Mouse (Mus musculus): ENCODE results near the gene Plk1. TPM values are rescaled to one million over a fixed set of nuclear protein-coding genes. Genes with fewer than 3 reads are reported as not detected.

The Plk1 gene
- polyA plus RNA-seq, 1 experiment from 2014 or later = 160 TPM

DNA sequence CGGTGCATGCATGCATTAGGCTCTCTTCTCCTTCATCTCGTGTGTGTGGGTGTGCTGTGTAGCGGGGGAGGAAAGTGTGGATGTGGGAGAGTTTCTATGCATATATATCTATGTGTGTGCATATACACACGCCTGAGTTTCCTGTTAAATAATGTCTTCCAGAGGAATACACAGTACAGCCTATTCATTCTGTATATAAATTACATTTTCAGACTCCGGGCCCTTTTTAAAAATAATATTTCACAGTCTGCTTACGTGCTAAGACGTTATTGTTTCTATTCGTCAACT lies 26.0 kb upstream of the Plk1 start:
- Histone ChIP-seq H3K36me3 (ENCODE audit: insufficient read depth) (peaks cover 45% of the 10 kb centered on the region), H3K27me3 (ENCODE audit: insufficient read depth, low read length) (no peaks in the 10 kb centered on the region), H3K27ac (ENCODE audit: low read depth) (peak overlapping the region; percentile 70), H3K4me3 (ENCODE audit: low read depth, low read length) (peak overlapping the region; percentile 91), H3K4me1 (ENCODE audit: insufficient read depth) (peaks cover 3% of the 10 kb centered on the region; the same call in 1 of the 2 replicates), H3K4me2 (peak overlapping the region; percentile 69), H3K9ac (peak overlapping the region; percentile 87), H3K9me3 (ENCODE audit: low read depth, low read length) (no peaks in the 10 kb centered on the region)
- DNase-seq = no peak
- TF ChIP-seq CTCF (IDR thresholded peaks at IDR 0.05; ENCODE audit: low read depth) = no peak
- 14% methylated on average over 8 of the region's 8 CpGs for WGBS
- ATAC-seq (ENCODE audit: insufficient read depth) = no peak

- WGBS = 70% methylated on average over 10 of the region's 10 CpGs
- Histone ChIP-seq H3K9ac (no peak overlapping the region), H3K9me3 (ENCODE audit: low read depth, low read length) (no peaks in the 10 kb centered on the region), H3K4me3 (ENCODE audit: low read depth, low read length) (no peak overlapping the region), H3K4me1 (ENCODE audit: insufficient read depth) (peaks cover 3% of the 10 kb centered on the region; the same call in 1 of the 2 replicates), H3K27ac (ENCODE audit: low read depth) (no peak overlapping the region), H3K4me2 (no peak overlapping the region), H3K27me3 (ENCODE audit: insufficient read depth, low read length) (no peaks in the 10 kb centered on the region), H3K36me3 (ENCODE audit: insufficient read depth) (peaks cover 57% of the 10 kb centered on the region)
- DNase-seq = peak; percentile 22
- no peak for ATAC-seq (ENCODE audit: insufficient read depth)
- TF ChIP-seq CTCF (IDR thresholded peaks at IDR 0.05; ENCODE audit: low read depth) = peak; percentile 39
Observed at GRCm38 (mm10) chr7:122135070-122135469, 24.2 kb upstream of the Plk1 start.

DNA sequence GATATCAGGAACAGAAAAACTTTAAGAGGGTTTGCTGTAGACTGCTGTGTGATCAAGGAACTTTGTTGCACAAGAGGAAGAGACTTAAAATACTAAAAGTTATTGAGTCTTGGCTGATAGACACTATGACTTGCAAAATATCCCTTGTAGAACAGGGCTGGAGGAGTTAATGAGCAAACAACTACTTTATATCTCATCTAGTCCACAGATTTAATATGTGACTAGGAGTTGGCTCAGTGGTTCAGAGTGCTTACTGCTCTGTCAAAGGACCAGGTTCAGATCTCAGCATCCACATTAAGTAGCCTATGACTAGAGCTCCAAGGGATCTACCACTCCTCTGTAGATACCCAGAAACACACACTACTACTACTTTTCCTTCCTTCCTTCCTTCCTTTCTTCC lies 22.2 kb upstream of the Plk1 start:
- Histone ChIP-seq H3K4me1 (ENCODE audit: insufficient read depth) (peaks cover 3% of the 10 kb centered on the region; the same call in 1 of the 2 replicates), H3K9ac (no peak overlapping the region), H3K4me3 (ENCODE audit: low read depth, low read length) (no peak overlapping the region), H3K27ac (ENCODE audit: low read depth) (no peak overlapping the region), H3K27me3 (ENCODE audit: insufficient read depth, low read length) (no peaks in the 10 kb centered on the region), H3K4me2 (no peak overlapping the region), H3K9me3 (ENCODE audit: low read depth, low read length) (no peaks in the 10 kb centered on the region), H3K36me3 (ENCODE audit: insufficient read depth) (peaks cover 75% of the 10 kb centered on the region)
- no peak for ATAC-seq (ENCODE audit: insufficient read depth)
- no peak for DNase-seq
- no peak for TF ChIP-seq CTCF (IDR thresholded peaks at IDR 0.05; ENCODE audit: low read depth)

DNA sequence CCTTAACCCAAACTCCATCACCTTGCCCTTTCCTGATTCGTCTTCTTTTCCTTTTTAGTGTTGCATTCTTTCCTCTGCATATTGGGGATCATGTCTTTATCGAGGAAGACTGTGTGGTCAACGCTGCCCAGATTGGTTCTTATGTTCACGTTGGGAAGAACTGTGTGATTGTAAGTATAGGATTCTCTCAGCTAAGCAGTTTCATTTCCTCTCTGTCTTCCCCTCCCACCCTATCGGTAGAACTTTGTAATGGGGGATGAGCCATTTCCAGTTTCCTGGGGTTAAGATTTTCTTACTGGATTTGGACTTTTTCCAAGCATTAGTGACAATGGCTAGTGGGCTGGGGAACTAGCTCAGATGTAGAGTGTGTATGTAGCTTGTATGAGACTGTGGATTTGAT lies 21.0 kb upstream of the Plk1 start:
- no peaks in the 10 kb centered on the region for H3K9me3 ChIP-seq (ENCODE audit: low read depth, low read length)
- H3K27ac ChIP-seq (ENCODE audit: low read depth) = no peak overlapping the region
- no peaks in the 10 kb centered on the region for H3K27me3 ChIP-seq (ENCODE audit: insufficient read depth, low read length)
- H3K4me3 ChIP-seq (ENCODE audit: low read depth, low read length) = no peak overlapping the region
- no peak overlapping the region for H3K9ac ChIP-seq
- DNase-seq = no peak
- no peak overlapping the region for H3K4me2 ChIP-seq
- no peak for ATAC-seq (ENCODE audit: insufficient read depth)
- H3K36me3 ChIP-seq (ENCODE audit: insufficient read depth) = peaks cover 85% of the 10 kb centered on the region
- WGBS = 91% methylated on average over 5 of the region's 5 CpGs
- no peak for TF ChIP-seq CTCF (IDR thresholded peaks at IDR 0.05; ENCODE audit: low read depth)
- H3K4me1 ChIP-seq (ENCODE audit: insufficient read depth) = peaks cover 3% of the 10 kb centered on the region; the same call in 1 of the 2 replicates

DNA sequence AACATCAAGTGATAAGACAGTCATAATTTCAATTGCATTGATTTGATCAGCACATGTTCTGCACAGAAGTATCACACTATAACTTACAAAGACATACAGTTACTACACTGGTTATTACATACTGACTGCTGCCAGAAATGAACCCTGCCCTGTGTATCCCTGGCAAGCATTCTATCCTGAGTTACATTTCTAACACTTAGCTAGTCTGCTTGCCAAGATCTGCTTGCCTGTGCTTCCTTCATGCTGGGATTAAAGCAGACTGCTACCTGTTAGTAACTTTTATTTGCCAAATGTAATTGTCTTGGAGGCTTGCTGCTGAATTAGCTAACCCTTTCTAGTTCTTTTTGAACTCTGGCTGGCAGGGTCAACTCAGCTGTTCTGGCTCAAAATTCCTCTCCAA lies 18.2 kb upstream of the Plk1 start:
- DNase-seq (no peak), ATAC-seq (ENCODE audit: insufficient read depth) (no peak)
- H3K4me2 ChIP-seq = no peak overlapping the region
- H3K4me3 ChIP-seq (ENCODE audit: low read depth, low read length) = no peak overlapping the region
- TF ChIP-seq CTCF (IDR thresholded peaks at IDR 0.05; ENCODE audit: low read depth) = no peak
- H3K27me3 ChIP-seq (ENCODE audit: insufficient read depth, low read length) = no peaks in the 10 kb centered on the region
- H3K27ac ChIP-seq (ENCODE audit: low read depth) = no peak overlapping the region
- H3K4me1 ChIP-seq (ENCODE audit: insufficient read depth) = no peaks in the 10 kb centered on the region
- H3K36me3 ChIP-seq (ENCODE audit: insufficient read depth) = peaks cover 94% of the 10 kb centered on the region
- H3K9ac ChIP-seq = no peak overlapping the region
- no peaks in the 10 kb centered on the region for H3K9me3 ChIP-seq (ENCODE audit: low read depth, low read length)

- TF ChIP-seq CTCF (IDR thresholded peaks at IDR 0.05; ENCODE audit: low read depth) = no peak
- H3K27ac ChIP-seq (ENCODE audit: low read depth) = no peak overlapping the region
- no peak for ATAC-seq (ENCODE audit: insufficient read depth)
- H3K4me1 ChIP-seq (ENCODE audit: insufficient read depth) = no peaks in the 10 kb centered on the region
- no peaks in the 10 kb centered on the region for H3K27me3 ChIP-seq (ENCODE audit: insufficient read depth, low read length)
- H3K9me3 ChIP-seq (ENCODE audit: low read depth, low read length) = no peaks in the 10 kb centered on the region
- no peak overlapping the region for H3K4me3 ChIP-seq (ENCODE audit: low read depth, low read length)
- H3K9ac ChIP-seq = no peak overlapping the region
- 68% methylated on average over 4 of the region's 4 CpGs for WGBS
- H3K36me3 ChIP-seq (ENCODE audit: insufficient read depth) = peaks cover 20% of the 10 kb centered on the region
- no peak overlapping the region for H3K4me2 ChIP-seq
- peak; percentile 27 for DNase-seq
Observed at GRCm38 (mm10) chr7:122152473-122152872, 6.8 kb upstream of the Plk1 start.

DNA sequence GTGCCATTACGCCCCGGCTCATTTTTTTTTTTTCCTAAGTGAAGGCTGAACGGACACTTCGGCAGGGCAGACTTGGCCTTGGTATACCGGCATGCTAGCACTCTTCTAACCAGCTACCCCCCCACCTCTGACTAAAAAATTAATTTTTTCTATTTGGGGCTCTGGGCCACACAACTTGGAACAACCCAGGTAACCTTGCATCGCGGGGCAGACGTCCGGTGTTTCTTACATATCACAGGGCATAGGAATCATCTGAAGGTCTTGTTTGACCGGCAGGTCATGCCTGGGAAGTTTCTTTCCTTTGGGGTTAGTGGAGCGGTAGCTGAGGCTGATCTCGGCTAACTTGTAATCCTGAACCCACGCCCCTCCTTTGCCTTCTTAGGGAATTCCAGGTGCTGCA lies 751 bp upstream of the Plk1 start:
- Histone ChIP-seq H3K4me1 (ENCODE audit: insufficient read depth) (peaks cover 9% of the 10 kb centered on the region), H3K4me2 (peak overlapping the region; percentile 66), H3K9me3 (ENCODE audit: low read depth, low read length) (no peaks in the 10 kb centered on the region), H3K4me3 (ENCODE audit: low read depth, low read length) (peak overlapping the region; percentile 79), H3K36me3 (ENCODE audit: insufficient read depth) (peaks cover 28% of the 10 kb centered on the region), H3K27me3 (ENCODE audit: insufficient read depth, low read length) (no peaks in the 10 kb centered on the region), H3K27ac (ENCODE audit: low read depth) (peak overlapping the region; percentile 84), H3K9ac (peak overlapping the region; percentile 67)
- ATAC-seq (ENCODE audit: insufficient read depth) (no peak), DNase-seq (no peak)
- 6% methylated on average over 13 of the region's 13 CpGs for WGBS
- TF ChIP-seq CTCF (IDR thresholded peaks at IDR 0.05; ENCODE audit: low read depth) = no peak

GRCm38 (mm10) chr7:122160037-122160436 lies 798 bp downstream of the Plk1 start:
- no peak for TF ChIP-seq CTCF (IDR thresholded peaks at IDR 0.05; ENCODE audit: low read depth)
- Histone ChIP-seq H3K27ac (ENCODE audit: low read depth) (peak overlapping the region; percentile 86; the same call in 1 of the 2 replicates), H3K9ac (peak overlapping the region; percentile 74), H3K9me3 (ENCODE audit: low read depth, low read length) (no peaks in the 10 kb centered on the region), H3K36me3 (ENCODE audit: insufficient read depth) (peaks cover 42% of the 10 kb centered on the region), H3K4me1 (ENCODE audit: insufficient read depth) (peaks cover 9% of the 10 kb centered on the region), H3K4me3 (ENCODE audit: low read depth, low read length) (peak overlapping the region; percentile 79), H3K27me3 (ENCODE audit: insufficient read depth, low read length) (no peaks in the 10 kb centered on the region), H3K4me2 (peak overlapping the region; percentile 66)
- ATAC-seq (ENCODE audit: insufficient read depth) = peak; percentile 10
- under 1% methylated on average over 12 of the region's 12 CpGs for WGBS
- peak; percentile 47 for DNase-seq

Measured in lung, embryonic 14.5 days (tissue).